Mouse (Mus musculus) CH12.LX (cell line): ENCODE data around the gene Cpne5. TPM values are rescaled to one million over a fixed set of nuclear protein-coding genes. Genes with fewer than 3 reads are reported as not detected.

Experiments used
- DNase-seq: peaks from one replicate; pipeline ENCODE4 v3.0.0-alpha.2; 2013; ENCODE audit errors: extremely low read depth
- H3K27ac ChIP-seq: 2 replicates; pipeline ENCODE4 v1.5.1; 2012; ENCODE audit warnings: low read depth, mild to moderate bottlenecking, control low read depth, moderate library complexity; ENCODE audit not compliant: insufficient read depth
- H3K27me3 ChIP-seq: replicated peaks from 2 replicates; pipeline ENCODE3; 2012; ENCODE audit warnings: inconsistent platforms
- H3K36me3 ChIP-seq, 2 experiments: replicated peaks in 1 of 2; 2 replicates each; pipeline versions ENCODE3 to v1.6.1; 2012; ENCODE audit warnings: inconsistent platforms in 1 of 2, low read length in 1 of 2, mild to moderate bottlenecking in 1 of 2, mixed read lengths in 1 of 2, moderate library complexity in 1 of 2; ENCODE audit not compliant: control insufficient read depth in 1 of 2, insufficient read depth in 1 of 2
- H3K4me1 ChIP-seq, 2 experiments: 2 replicates each; pipeline ENCODE4 v1.6.1; 2012; ENCODE audit warnings: inconsistent platforms in 1 of 2, moderate library complexity in 1 of 2; ENCODE audit not compliant: insufficient read depth in 2 of 2, control insufficient read depth in 1 of 2
- H3K4me2 ChIP-seq: 2 replicates; pipeline ENCODE4 v1.6.1; 2012; ENCODE audit warnings: low read depth, mild to moderate bottlenecking, control low read depth; ENCODE audit not compliant: poor library complexity, insufficient read depth, severe bottlenecking
- H3K4me3 ChIP-seq, 3 experiments: fragments of 150-350 bp in 1 of 3; sonication (generic) in 1 of 3; replicated peaks in 1 of 3; 2 replicates each; pipeline versions ENCODE3 to v1.5.1; 2011 to 2012; ENCODE audit warnings: low read depth in 2 of 3, low read length in 2 of 3, mild to moderate bottlenecking in 2 of 3, moderate library complexity in 2 of 3, control low read depth in 1 of 3, improper control_type of control experiment in 1 of 3, inconsistent platforms in 1 of 3, mixed read lengths in 1 of 3; ENCODE audit not compliant: poor library complexity in 1 of 3
- H3K79me2 ChIP-seq: replicated peaks from 2 replicates; pipeline ENCODE4 v1.6.1; 2012; ENCODE audit warnings: mild to moderate bottlenecking, moderate library complexity; ENCODE audit not compliant: control insufficient read depth, poor library complexity, insufficient read depth, severe bottlenecking; ENCODE audit errors: extremely low read depth
- H3K9ac ChIP-seq: 2 replicates; pipeline ENCODE4 v1.6.1; 2012; ENCODE audit warnings: low read depth, mild to moderate bottlenecking, control low read depth, moderate library complexity; ENCODE audit not compliant: insufficient read depth
- H3K9me3 ChIP-seq: replicated peaks from 2 replicates; pipeline ENCODE3; 2012; ENCODE audit warnings: low read length, inconsistent platforms, mixed read lengths
- CHD1 ChIP-seq: IDR thresholded peaks from 2 replicates; pipeline ENCODE4 v1.6.1; 2012; ENCODE audit warnings: low read depth, low read length, improper control_type of control experiment, inconsistent platforms
- CTCF ChIP-seq, 2 experiments: IDR thresholded peaks in 1 of 2; conservative IDR thresholded peaks in 1 of 2; 2 replicates each; pipeline ENCODE4 v1.5.1; 2011 to 2012; ENCODE audit warnings: low read depth in 2 of 2, low read length in 2 of 2, improper control_type of control experiment in 1 of 2, inconsistent platforms in 1 of 2, mild to moderate bottlenecking in 1 of 2, moderate library complexity in 1 of 2
- E2F4 ChIP-seq: IDR thresholded peaks from 2 replicates; pipeline ENCODE4 v1.6.1; 2011; ENCODE audit warnings: low read depth, low read length, improper control_type of control experiment; ENCODE audit not compliant: insufficient replicate concordance
- ELF1 ChIP-seq: IDR thresholded peaks from 2 replicates; pipeline ENCODE4 v1.6.1; 2014; ENCODE audit warnings: low read depth, mild to moderate bottlenecking, inconsistent platforms, low read length, improper control_type of control experiment
- EP300 ChIP-seq: IDR thresholded peaks from 2 replicates; pipeline ENCODE4 v1.6.1; 2011; ENCODE audit warnings: low read length, improper control_type of control experiment
- ETS1 ChIP-seq: conservative IDR thresholded peaks from 2 replicates; pipeline ENCODE4 v1.6.1; 2012; ENCODE audit warnings: low read depth, mild to moderate bottlenecking, inconsistent platforms, low read length, improper control_type of control experiment, moderate library complexity
- GABPA ChIP-seq: IDR thresholded peaks from 2 replicates; pipeline ENCODE4 v1.6.1; 2012; ENCODE audit warnings: low read depth, low read length, improper control_type of control experiment, inconsistent platforms; ENCODE audit not compliant: insufficient replicate concordance
- IRF4 ChIP-seq: IDR thresholded peaks from 2 replicates; pipeline ENCODE4 v1.6.1; 2014; ENCODE audit warnings: low read depth, mild to moderate bottlenecking, inconsistent platforms, low read length, improper control_type of control experiment
- JUND ChIP-seq: conservative IDR thresholded peaks from 2 replicates; pipeline ENCODE4 v1.6.1; 2011; ENCODE audit warnings: low read depth, low read length, improper control_type of control experiment
- MAX ChIP-seq: IDR thresholded peaks from 2 replicates; pipeline ENCODE4 v1.6.1; 2011; ENCODE audit warnings: low read length, improper control_type of control experiment
- MAZ ChIP-seq: IDR thresholded peaks from 2 replicates; pipeline ENCODE4 v1.6.1; 2012; ENCODE audit warnings: low read depth, mild to moderate bottlenecking, inconsistent platforms, low read length, improper control_type of control experiment, moderate library complexity
- MEF2A ChIP-seq: IDR thresholded peaks from 2 replicates; pipeline ENCODE4 v1.6.1; 2014; ENCODE audit warnings: low read depth, mild to moderate bottlenecking, inconsistent platforms, low read length, improper control_type of control experiment, borderline replicate concordance
- NRF1 ChIP-seq: IDR thresholded peaks from 2 replicates; pipeline ENCODE4 v1.6.1; 2014; ENCODE audit warnings: low read depth, mild to moderate bottlenecking, inconsistent platforms, low read length, improper control_type of control experiment, moderate library complexity
- PAX5 ChIP-seq: IDR thresholded peaks from 2 replicates; pipeline ENCODE4 v1.6.1; 2012; ENCODE audit warnings: low read length, inconsistent platforms, mixed read lengths
- POLR2A ChIP-seq: IDR thresholded peaks from 2 replicates; pipeline ENCODE4 v1.6.1; 2011; ENCODE audit warnings: low read depth, mild to moderate bottlenecking, improper control_type of control experiment, low read length
- POLR2AphosphoS2 ChIP-seq: IDR thresholded peaks from 2 replicates; pipeline ENCODE4 v1.6.1; 2011; ENCODE audit warnings: low read depth, low read length, improper control_type of control experiment
- RAD21 ChIP-seq: IDR thresholded peaks from 2 replicates; pipeline ENCODE4 v1.6.1; 2011; ENCODE audit warnings: low read depth, mild to moderate bottlenecking, low read length, improper control_type of control experiment, moderate library complexity
- RCOR1 ChIP-seq: conservative IDR thresholded peaks from 2 replicates; pipeline ENCODE4 v1.6.1; 2012; ENCODE audit warnings: low read depth, mild to moderate bottlenecking, inconsistent platforms, low read length, improper control_type of control experiment
- SIN3A ChIP-seq: IDR thresholded peaks from 2 replicates; pipeline ENCODE4 v1.6.1; 2012; ENCODE audit warnings: low read length, improper control_type of control experiment, inconsistent platforms
- TCF12 ChIP-seq: IDR thresholded peaks from 2 replicates; pipeline ENCODE4 v1.6.1; 2014; ENCODE audit warnings: low read depth, mild to moderate bottlenecking, inconsistent platforms, low read length, improper control_type of control experiment
- UBTF ChIP-seq: IDR thresholded peaks from 2 replicates; pipeline ENCODE4 v1.6.1; 2012; ENCODE audit warnings: low read depth, mild to moderate bottlenecking, inconsistent platforms, low read length, improper control_type of control experiment, moderate library complexity
- USF1 ChIP-seq: IDR thresholded peaks from 2 replicates; pipeline ENCODE4 v1.6.1; 2014; ENCODE audit warnings: low read depth, mild to moderate bottlenecking, inconsistent platforms, low read length, improper control_type of control experiment
- USF2 ChIP-seq: conservative IDR thresholded peaks from 2 replicates; pipeline ENCODE4 v1.6.1; 2011; ENCODE audit warnings: low read depth, low read length, improper control_type of control experiment
- ZMIZ1 ChIP-seq: IDR thresholded peaks from 2 replicates; pipeline ENCODE4 v1.6.1; 2012; ENCODE audit warnings: low read depth, mild to moderate bottlenecking, inconsistent platforms, low read length, improper control_type of control experiment
- ZNF384 ChIP-seq: IDR thresholded peaks from 2 replicates; pipeline ENCODE4 v1.6.1; 2012; ENCODE audit warnings: low read depth, low read length, improper control_type of control experiment, inconsistent platforms
- dilution Hi-C: fragments of 300-500 bp; cut with MboI; formaldehyde crosslinking; loops from 2 replicates; pipeline ENCODE4 v1.14.3; 2020; ENCODE audit warnings: low sequenced_read_pairs; ENCODE audit not compliant: extremely low pct_unique_long_range_greater_than_20kb, extremely low pct_ligation_motif_present
- in situ Hi-C: fragments of 300-500 bp; cut with MboI; formaldehyde crosslinking; loops from 3 replicates; pipeline ENCODE4 v1.14.3; 2019; ENCODE audit warnings: low sequenced_read_pairs, low pct_ligation_motif_present, low pct_unique_long_range_greater_than_20kb, mixed read lengths
- polyA plus RNA-seq: library from polyadenylated mRNA; unstranded; fragments of >175 nt; gene quantifications from 2 replicates; pipeline ENCODE4 v1.2.1, GENCODE M21; 2012; ENCODE audit warnings: low read depth; ENCODE audit not compliant: insufficient read length
- total RNA-seq, 2 experiments: library from RNA; depleted of rRNA; stranded (reverse); fragments of 300-350 nt in 1 of 2; fragments of >200 nt in 1 of 2; gene quantifications; 2 replicates each; pipeline ENCODE4 v1.2.3; 2012 to 2014

Gene Cpne5
- total and polyA plus RNA-seq, 3 experiments, result 0.68 to 1.9 (median 1.3) TPM

DNA sequence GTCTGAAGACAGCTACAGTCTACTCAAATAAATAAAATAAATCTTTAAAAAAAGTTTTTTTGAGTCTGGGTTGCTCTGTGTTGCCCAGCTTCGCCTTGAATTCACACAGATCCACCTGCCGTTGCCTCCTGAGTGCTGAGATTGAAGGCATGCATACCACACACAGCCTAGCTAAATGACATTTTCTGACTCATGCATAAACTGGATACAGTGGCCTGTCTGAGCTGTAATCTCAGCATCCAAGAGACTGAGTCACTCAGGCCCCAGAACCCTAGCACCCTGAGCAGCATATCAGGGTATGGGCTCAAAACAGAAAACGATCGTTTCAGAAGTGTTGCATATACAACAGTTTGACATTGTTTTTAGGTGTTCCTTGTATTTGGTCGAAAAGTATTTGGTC lies 43.6 kb upstream of the Cpne5 start:
- Histone ChIP-seq H3K9ac (no peak overlapping the region), H3K4me3 (no peak overlapping the region), H3K27me3 (no peaks in the 10 kb centered on the region), H3K36me3 (peaks cover 55 to 81% of the 10 kb centered on the region in 2 experiments), H3K4me1 (peaks cover 0 to 3% of the 10 kb centered on the region in 2 experiments; a peak in 1 of 4 replicates), H3K4me2 (no peak overlapping the region), H3K27ac (no peak overlapping the region), H3K79me2 (no peaks in the 10 kb centered on the region), H3K9me3 (peaks cover 2% of the 10 kb centered on the region)
- TF ChIP-seq ZNF384 (no peak), PAX5 (no peak), EP300 (no peak), ZMIZ1 (no peak), E2F4 (no peak), RAD21 (no peak), USF1 (no peak), CTCF (conservative IDR thresholded peaks at IDR 0.05 in 1 of 2, IDR thresholded peaks at IDR 0.05 in 1 of 2; ENCODE audit: low read depth in 2 of 2, low read length in 2 of 2) (no peak), ELF1 (no peak), RCOR1 (no peak), UBTF (no peak), NRF1 (no peak), POLR2A (no peak), USF2 (no peak)
- in situ Hi-C loops, result no loop called here
- dilution Hi-C loops, result no loop called here
- DNase-seq, result no peak

DNA sequence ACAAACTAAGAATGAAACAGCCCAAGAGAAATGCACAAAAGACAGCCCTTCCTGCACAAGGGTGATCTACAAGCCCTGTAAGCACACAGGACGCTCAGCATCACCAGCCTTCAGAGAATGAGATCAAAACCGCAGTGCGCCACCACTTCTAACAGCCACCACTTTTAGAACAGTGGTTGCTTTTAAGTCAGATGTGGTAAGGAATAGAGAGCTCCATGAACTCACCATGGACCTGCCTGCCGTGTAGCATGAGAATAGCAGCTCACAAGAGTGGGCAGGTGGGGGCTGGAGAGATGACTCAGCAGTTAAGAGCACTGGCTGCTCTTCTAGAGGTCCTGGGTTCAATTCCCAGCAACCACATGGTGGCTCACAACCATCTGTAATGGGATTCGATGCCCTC lies 42.5 kb upstream of the Cpne5 start:
- H3K4me3 ChIP-seq, result no peak overlapping the region
- H3K27me3 ChIP-seq, result no peaks in the 10 kb centered on the region
- in situ Hi-C loops, result no loop called here
- H3K27ac ChIP-seq, result no peak overlapping the region
- no peak overlapping the region for H3K9ac ChIP-seq
- H3K9me3 ChIP-seq, result peaks cover 2% of the 10 kb centered on the region
- peaks cover 0 to 3% of the 10 kb centered on the region in 2 experiments; a peak in 1 of 4 replicates for H3K4me1 ChIP-seq
- no peak for DNase-seq
- no peaks in the 10 kb centered on the region; the same call in 1 of the 2 replicates for H3K79me2 ChIP-seq
- TF ChIP-seq SIN3A (no peak), ETS1 (no peak), MEF2A (no peak), ZNF384 (no peak), GABPA (no peak), EP300 (no peak), RAD21 (no peak), POLR2AphosphoS2 (no peak), IRF4 (no peak), JUND (no peak), CTCF (conservative IDR thresholded peaks at IDR 0.05 in 1 of 2, IDR thresholded peaks at IDR 0.05 in 1 of 2; ENCODE audit: low read depth in 2 of 2, low read length in 2 of 2) (no peak), CHD1 (no peak), MAX (no peak), NRF1 (no peak), MAZ (no peak), E2F4 (no peak), POLR2A (no peak), TCF12 (no peak)
- TF ChIP-seq, all 38 proteins: peak for 0
- Histone ChIP-seq H3K4me2 (no peak overlapping the region), H3K36me3 (peaks cover 46 to 75% of the 10 kb centered on the region in 2 experiments)
- dilution Hi-C loops, result no loop called here
